Mouse (Mus musculus): Measurements from ENCODE around the gene Rps6kb2.

GRCm38 (mm10) chr19:4134354-4134753 lies 28.8 kb downstream of the Rps6kb2 start:
- TF ChIP-seq POLR2A (IDR thresholded peaks at IDR 0.05; ENCODE audit: control insufficient read depth, low read depth, low read length) (no peak), CTCF (IDR thresholded peaks at IDR 0.05; ENCODE audit: control insufficient read depth, insufficient read depth, insufficient replicate concordance, low read depth, low read length) (no peak)
